Mouse (Mus musculus): ENCODE measurements at regions not wholly inside any gene's neighbourhood (a gene's known extent, or its start where the extent isn't known, plus 50 kb on each side); places are given as distances from the start of the nearest gene placed in this dataset.
A peak's percentile ranks its signal among the peaks of the same experiment; 100 is the strongest.

DNA sequence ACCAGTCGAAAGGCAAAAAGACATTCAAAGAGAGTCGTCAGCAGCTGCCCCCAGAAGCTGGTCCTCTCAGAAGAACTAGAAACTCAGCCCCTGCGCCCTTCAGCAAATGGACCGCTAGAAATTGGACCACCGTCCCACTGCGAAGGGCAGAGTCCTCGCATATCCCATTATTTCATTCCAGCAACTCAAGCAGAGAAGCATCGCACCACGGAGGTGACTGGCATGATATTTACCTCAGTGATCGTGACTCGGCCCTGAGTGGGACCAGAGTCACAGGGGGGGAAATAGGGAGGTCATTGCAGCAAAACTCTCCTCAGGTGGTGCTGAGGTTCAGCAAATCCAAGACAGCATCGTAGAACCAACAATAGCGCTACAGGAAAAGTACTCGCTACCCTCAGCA, 105.7 kb upstream of the Nt5e start:
- H3K27me3 ChIP-seq (ENCODE audit: insufficient read depth, low read length): no peaks in the 10 kb centered on the region
- no peaks in the 10 kb centered on the region for H3K9me3 ChIP-seq (ENCODE audit: low read depth, low read length)
- TF ChIP-seq CTCF (IDR thresholded peaks at IDR 0.05; ENCODE audit: low read depth): no peak
- 81% methylated on average over 14 of the region's 14 CpGs for WGBS
- ATAC-seq (ENCODE audit: insufficient read depth) (no peak), DNase-seq (no peak)
- H3K36me3 ChIP-seq (ENCODE audit: insufficient read depth): no peaks in the 10 kb centered on the region
- no peak overlapping the region for H3K9ac ChIP-seq
- H3K4me1 ChIP-seq (ENCODE audit: insufficient read depth): no peaks in the 10 kb centered on the region
- H3K27ac ChIP-seq (ENCODE audit: low read depth): no peak overlapping the region
- no peak overlapping the region for H3K4me3 ChIP-seq (ENCODE audit: low read depth, low read length)
- no peak overlapping the region for H3K4me2 ChIP-seq

DNA sequence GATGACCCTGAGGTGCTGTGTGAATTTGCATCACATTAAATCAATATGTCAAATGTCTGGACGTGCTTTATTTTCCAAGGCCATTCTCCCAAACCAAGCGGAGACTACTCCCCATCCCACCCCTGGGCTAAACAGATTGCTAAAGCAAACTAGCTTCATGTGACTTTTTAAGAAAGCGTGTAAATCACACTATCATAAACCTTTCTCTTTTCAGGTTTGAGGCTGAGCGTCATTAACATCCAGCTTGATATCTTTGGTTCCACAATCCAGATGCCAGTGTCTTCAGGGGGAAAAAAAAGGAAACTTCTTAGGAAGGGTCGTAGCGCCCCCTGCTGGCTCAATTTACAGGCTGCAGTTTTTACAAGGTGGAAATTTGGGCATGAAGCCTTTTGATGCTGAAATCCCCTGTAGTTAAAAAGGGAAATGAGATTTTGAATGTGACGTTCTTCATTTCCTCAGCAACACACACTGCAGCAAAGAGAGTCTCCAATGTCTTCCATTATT, 105.1 kb upstream of the Nt5e start:
- no peak overlapping the region for H3K4me2 ChIP-seq
- no peak overlapping the region for H3K9ac ChIP-seq
- peak; percentile 81 for TF ChIP-seq CTCF (IDR thresholded peaks at IDR 0.05; ENCODE audit: low read depth)
- peak; percentile 87 for DNase-seq
- no peak overlapping the region for H3K27ac ChIP-seq (ENCODE audit: low read depth)
- no peaks in the 10 kb centered on the region for H3K36me3 ChIP-seq (ENCODE audit: insufficient read depth)
- no peaks in the 10 kb centered on the region for H3K27me3 ChIP-seq (ENCODE audit: insufficient read depth, low read length)
- H3K4me1 ChIP-seq (ENCODE audit: insufficient read depth): no peaks in the 10 kb centered on the region
- H3K9me3 ChIP-seq (ENCODE audit: low read depth, low read length): no peaks in the 10 kb centered on the region
- H3K4me3 ChIP-seq (ENCODE audit: low read depth, low read length): no peak overlapping the region
- WGBS: 18% methylated on average over 7 of the region's 7 CpGs
- no peak for ATAC-seq (ENCODE audit: insufficient read depth)

- no peak for ATAC-seq (ENCODE audit: insufficient read depth)
- no peak overlapping the region for H3K9ac ChIP-seq
- 68% methylated on average over 2 of the region's 2 CpGs for WGBS
These were observed 89.9 kb upstream of the Nt5e start for GRCm38 (mm10) chr9:88237126-88237525.

GRCm38 (mm10) chr9:88238346-88238745, 88.7 kb upstream of the Nt5e start:
- no peak overlapping the region for H3K4me3 ChIP-seq (ENCODE audit: low read depth, low read length)
- WGBS: 43% methylated on average over 5 of the region's 5 CpGs
- H3K4me1 ChIP-seq (ENCODE audit: insufficient read depth): no peaks in the 10 kb centered on the region
- ATAC-seq (ENCODE audit: insufficient read depth) (no peak), DNase-seq (no peak)
- H3K9ac ChIP-seq: no peak overlapping the region
- no peaks in the 10 kb centered on the region for H3K27me3 ChIP-seq (ENCODE audit: insufficient read depth, low read length)
- no peaks in the 10 kb centered on the region for H3K9me3 ChIP-seq (ENCODE audit: low read depth, low read length)
- no peak overlapping the region for H3K27ac ChIP-seq (ENCODE audit: low read depth)
- TF ChIP-seq CTCF (IDR thresholded peaks at IDR 0.05; ENCODE audit: low read depth): no peak
- no peak overlapping the region for H3K4me2 ChIP-seq
- H3K36me3 ChIP-seq (ENCODE audit: insufficient read depth): no peaks in the 10 kb centered on the region

More at GRCm38 (mm10) chr9:88237126-88237525, 89.9 kb upstream of the Nt5e start:
- Histone ChIP-seq H3K36me3 (ENCODE audit: insufficient read depth) (no peaks in the 10 kb centered on the region), H3K27ac (ENCODE audit: low read depth) (no peak overlapping the region), H3K27me3 (ENCODE audit: insufficient read depth, low read length) (no peaks in the 10 kb centered on the region), H3K4me1 (ENCODE audit: insufficient read depth) (no peaks in the 10 kb centered on the region), H3K4me2 (no peak overlapping the region), H3K9me3 (ENCODE audit: low read depth, low read length) (no peaks in the 10 kb centered on the region), H3K4me3 (ENCODE audit: low read depth, low read length) (no peak overlapping the region)
- TF ChIP-seq CTCF (IDR thresholded peaks at IDR 0.05; ENCODE audit: low read depth): no peak
- no peak for DNase-seq

GRCm38 (mm10) chr9:88240740-88241139, 86.3 kb upstream of the Nt5e start:
- no peak overlapping the region for H3K4me3 ChIP-seq (ENCODE audit: low read depth, low read length)

DNA sequence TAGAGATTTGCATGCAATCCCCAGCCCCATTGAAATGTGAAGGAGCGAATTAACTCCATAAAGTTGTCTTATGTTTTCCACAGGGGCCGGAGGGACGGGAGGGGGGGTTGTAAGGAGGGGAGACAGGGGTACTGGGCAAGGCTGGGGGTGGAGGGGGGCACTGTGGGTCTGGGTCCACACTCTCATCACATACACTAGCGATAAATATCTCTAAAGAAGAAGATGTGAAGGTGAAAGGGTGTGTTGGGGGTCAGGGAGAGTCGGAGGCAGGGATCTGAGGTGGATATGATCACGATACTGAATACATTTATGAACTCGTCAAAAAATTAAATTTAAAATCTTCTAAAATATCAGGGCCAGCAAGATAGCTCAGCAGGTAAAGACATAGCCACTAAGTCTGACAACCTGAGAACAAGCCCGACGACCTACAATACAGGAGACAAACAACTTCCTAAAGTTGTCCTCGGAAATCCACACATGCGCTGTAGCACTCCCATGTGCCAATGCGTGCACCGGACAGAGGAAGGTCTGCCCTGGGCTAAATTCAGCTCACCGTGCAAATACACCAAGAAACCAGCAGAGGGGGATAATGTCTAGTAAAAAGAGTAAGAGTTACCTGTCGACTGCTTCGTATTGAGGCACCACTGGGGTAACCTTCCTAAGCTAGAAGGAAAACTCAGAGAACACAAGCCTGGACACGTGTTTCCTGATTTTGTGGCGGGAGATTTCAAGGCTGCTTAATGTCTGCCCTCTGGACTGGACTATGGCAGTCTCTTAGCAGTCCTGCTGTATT, 85.6 kb upstream of the Nt5e start:
- peak; percentile 80 for TF ChIP-seq CTCF (IDR thresholded peaks at IDR 0.05; ENCODE audit: low read depth)
- Histone ChIP-seq H3K36me3 (ENCODE audit: insufficient read depth) (no peaks in the 10 kb centered on the region), H3K4me2 (peak overlapping the region; percentile 70), H3K9me3 (ENCODE audit: low read depth, low read length) (no peaks in the 10 kb centered on the region), H3K4me3 (ENCODE audit: low read depth, low read length) (peak overlapping the region; percentile 30), H3K9ac (peak overlapping the region; percentile 40), H3K4me1 (ENCODE audit: insufficient read depth) (no peaks in the 10 kb centered on the region), H3K27me3 (ENCODE audit: insufficient read depth, low read length) (no peaks in the 10 kb centered on the region), H3K27ac (ENCODE audit: low read depth) (no peak overlapping the region)
- DNase-seq: peak; percentile 93
- WGBS: 5% methylated on average over 18 of the region's 18 CpGs
- ATAC-seq (ENCODE audit: insufficient read depth): peak; percentile 96

More at GRCm38 (mm10) chr9:88240740-88241139, 86.3 kb upstream of the Nt5e start:
- ATAC-seq (ENCODE audit: insufficient read depth): peak; percentile 31; the same call in 1 of the 2 replicates
- H3K4me1 ChIP-seq (ENCODE audit: insufficient read depth): no peaks in the 10 kb centered on the region
- TF ChIP-seq CTCF (IDR thresholded peaks at IDR 0.05; ENCODE audit: low read depth): no peak
- no peaks in the 10 kb centered on the region for H3K9me3 ChIP-seq (ENCODE audit: low read depth, low read length)
- H3K4me2 ChIP-seq: peak overlapping the region; percentile 70
- no peak overlapping the region for H3K27ac ChIP-seq (ENCODE audit: low read depth)
- H3K36me3 ChIP-seq (ENCODE audit: insufficient read depth): no peaks in the 10 kb centered on the region
- H3K27me3 ChIP-seq (ENCODE audit: insufficient read depth, low read length): no peaks in the 10 kb centered on the region
- DNase-seq: peak; percentile 15
- H3K9ac ChIP-seq: no peak overlapping the region
- WGBS: 15% methylated on average over 4 of the region's 4 CpGs

- no peak overlapping the region for H3K27ac ChIP-seq (ENCODE audit: low read depth)
- H3K9me3 ChIP-seq (ENCODE audit: low read depth, low read length): no peaks in the 10 kb centered on the region
- no peak overlapping the region for H3K4me2 ChIP-seq
- ATAC-seq (ENCODE audit: insufficient read depth) (no peak), DNase-seq (no peak)
- H3K4me3 ChIP-seq (ENCODE audit: low read depth, low read length): no peak overlapping the region
- no peaks in the 10 kb centered on the region for H3K36me3 ChIP-seq (ENCODE audit: insufficient read depth)
- WGBS: 78% methylated on average over 7 of the region's 7 CpGs
- H3K4me1 ChIP-seq (ENCODE audit: insufficient read depth): no peaks in the 10 kb centered on the region
- H3K9ac ChIP-seq: no peak overlapping the region
- H3K27me3 ChIP-seq (ENCODE audit: insufficient read depth, low read length): no peaks in the 10 kb centered on the region
- TF ChIP-seq CTCF (IDR thresholded peaks at IDR 0.05; ENCODE audit: low read depth): no peak
These were observed 84.5 kb upstream of the Nt5e start for GRCm38 (mm10) chr9:88242530-88242929.
